Mouse (Mus musculus) gastrocnemius, adult 2 months (tissue): ENCODE measurements around the gene Foxf2. TPM values are rescaled to one million over a fixed set of nuclear protein-coding genes. Genes with fewer than 3 reads are reported as not detected.

Experiments used
- DNase-seq: peaks from one replicate; pipeline ENCODE4 v3.0.0; 2022
- H3K27ac ChIP-seq: fragments of 200-600 bp; 2 replicates; pipeline ENCODE4 v1.8.1; 2022; ENCODE audit warnings: mild to moderate bottlenecking
- H3K4me3 ChIP-seq: fragments of 200-600 bp; 2 replicates; pipeline ENCODE4 v1.8.1; 2022; ENCODE audit warnings: mild to moderate bottlenecking, moderate library complexity
- CTCF ChIP-seq: fragments of 200-600 bp; IDR thresholded peaks from 2 replicates; pipeline ENCODE4 v1.8.1; 2022; ENCODE audit warnings: antibody characterized with exemption, mild to moderate bottlenecking, moderate library complexity
- intact Hi-C: fragments of 180-260 bp; cut with DNase I; formaldehyde crosslinking; loops from one replicate; pipeline ENCODE4 v1.15.1; 2025
- total RNA-seq, 2 experiments: library from RNA; stranded (reverse); gene quantifications; 2 replicates each; pipeline ENCODE4 v1.2.3; 2021

Foxf2 gene
- total RNA-seq, 2 experiments from 2014 or later: 0.10 TPM; not detected in 1

- Histone ChIP-seq H3K4me3 (no peak overlapping the region), H3K27ac (no peak overlapping the region)
- intact Hi-C loops: no loop called here
- DNase-seq: no peak
- TF ChIP-seq CTCF: no peak
Observed at GRCm38 (mm10) chr13:31627864-31628690, 2.5 kb downstream of the Foxf2 start.

- Histone ChIP-seq H3K4me3 (peak overlapping the region; percentile 71), H3K27ac (no peak overlapping the region)
- no peak for DNase-seq
- no peak for TF ChIP-seq CTCF
- intact Hi-C loops: no loop called here
Observed at GRCm38 (mm10) chr13:31628691-31629180, 3.1 kb downstream of the Foxf2 start.

- intact Hi-C loops: no loop called here
- no peak overlapping the region for H3K27ac ChIP-seq
- TF ChIP-seq CTCF: no peak
- peak overlapping the region; percentile 71 for H3K4me3 ChIP-seq
- no peak for DNase-seq
Observed at GRCm38 (mm10) chr13:31629321-31629851, 3.8 kb downstream of the Foxf2 start.

- no peak for DNase-seq
- TF ChIP-seq CTCF: no peak
- intact Hi-C loops: no loop called here
- Histone ChIP-seq H3K27ac (no peak overlapping the region), H3K4me3 (peak overlapping the region; percentile 71)
Observed at GRCm38 (mm10) chr13:31630051-31630450, 4.4 kb downstream of the Foxf2 start.

GRCm38 (mm10) chr13:31630551-31630950 is 4.9 kb downstream of the Foxf2 start:
- intact Hi-C loops: no loop called here
- TF ChIP-seq CTCF: no peak
- DNase-seq: no peak
- no peak overlapping the region for H3K27ac ChIP-seq
- H3K4me3 ChIP-seq: no peak overlapping the region

GRCm38 (mm10) chr13:31631291-31631690 is 5.7 kb downstream of the Foxf2 start:
- TF ChIP-seq CTCF: no peak
- Histone ChIP-seq H3K27ac (no peak overlapping the region), H3K4me3 (no peak overlapping the region)
- intact Hi-C loops: no loop called here
- DNase-seq: no peak

GRCm38 (mm10) chr13:31632450-31632849 is 6.8 kb downstream of the Foxf2 start:
- no peak overlapping the region for H3K27ac ChIP-seq
- intact Hi-C loops: no loop called here
- peak; percentile 84 for TF ChIP-seq CTCF
- H3K4me3 ChIP-seq: no peak overlapping the region
- DNase-seq: peak; percentile 72

GRCm38 (mm10) chr13:31633259-31633658 is 7.6 kb downstream of the Foxf2 start:
- intact Hi-C loops: no loop called here

GRCm38 (mm10) chr13:31635546-31635945 is 9.9 kb downstream of the Foxf2 start:
- Histone ChIP-seq H3K4me3 (no peak overlapping the region), H3K27ac (no peak overlapping the region)
- TF ChIP-seq CTCF: no peak
- intact Hi-C loops: no loop called here
- no peak for DNase-seq

More at GRCm38 (mm10) chr13:31633259-31633658, 7.6 kb downstream of the Foxf2 start:
- TF ChIP-seq CTCF: no peak
- H3K4me3 ChIP-seq: no peak overlapping the region
- DNase-seq: no peak
- H3K27ac ChIP-seq: no peak overlapping the region

GRCm38 (mm10) chr13:31641517-31641916 is 15.9 kb downstream of the Foxf2 start:
- no peak for TF ChIP-seq CTCF
- no peak for DNase-seq
- H3K4me3 ChIP-seq: no peak overlapping the region
- intact Hi-C loops: no loop called here
- no peak overlapping the region for H3K27ac ChIP-seq

- no peak for TF ChIP-seq CTCF
- Histone ChIP-seq H3K27ac (no peak overlapping the region), H3K4me3 (no peak overlapping the region)
- intact Hi-C loops: no loop called here
- no peak for DNase-seq
Observed at GRCm38 (mm10) chr13:31652131-31652745, 26.6 kb downstream of the Foxf2 start.

- H3K4me3 ChIP-seq: no peak overlapping the region
- intact Hi-C loops: no loop called here
- no peak for TF ChIP-seq CTCF
- DNase-seq: no peak
- H3K27ac ChIP-seq: no peak overlapping the region
Observed at GRCm38 (mm10) chr13:31656249-31656648, 30.6 kb downstream of the Foxf2 start.

- intact Hi-C loops: no loop called here
- DNase-seq: no peak
Observed at GRCm38 (mm10) chr13:31658212-31658611, 32.6 kb downstream of the Foxf2 start.

More at GRCm38 (mm10) chr13:31658212-31658611, 32.6 kb downstream of the Foxf2 start:
- TF ChIP-seq CTCF: no peak
- no peak overlapping the region for H3K4me3 ChIP-seq
- no peak overlapping the region for H3K27ac ChIP-seq
